Mouse (Mus musculus) small intestine, adult 2 months (tissue): Measurements from ENCODE around the gene Gramd1c. TPM values are rescaled to one million over a fixed set of nuclear protein-coding genes. Genes with fewer than 3 reads are reported as not detected.

Experiments
- H3K27ac ChIP-seq: fragments of 200-500 bp; 2 replicates; pipeline ENCODE4 v1.5.1; 2012; ENCODE audit warnings: low read depth, low read length, control low read depth, inconsistent platforms; ENCODE audit not compliant: insufficient read depth
- H3K27me3 ChIP-seq: fragments of 200-500 bp; 2 replicates; pipeline ENCODE4 v1.6.1; 2012; ENCODE audit warnings: mild to moderate bottlenecking, moderate library complexity, low read length, inconsistent platforms; ENCODE audit not compliant: control insufficient read depth, insufficient read depth
- H3K36me3 ChIP-seq: fragments of 200-500 bp; 2 replicates; pipeline ENCODE4 v1.6.1; 2012; ENCODE audit warnings: mild to moderate bottlenecking, low read length, control low read depth, inconsistent platforms; ENCODE audit not compliant: control insufficient read depth, insufficient read depth
- H3K4me1 ChIP-seq: fragments of 200-500 bp; 2 replicates; pipeline ENCODE4 v1.6.1; 2012; ENCODE audit warnings: low read length, inconsistent platforms, mixed read lengths; ENCODE audit not compliant: control insufficient read depth, insufficient read depth, insufficient read length
- H3K4me3 ChIP-seq: fragments of 200-500 bp; 2 replicates; pipeline ENCODE4 v1.5.1; 2012; ENCODE audit warnings: low read depth, mild to moderate bottlenecking, control low read depth, inconsistent platforms, low read length, moderate library complexity
- CTCF ChIP-seq: fragments of 200-500 bp; IDR thresholded peaks from 2 replicates; pipeline ENCODE4 v1.5.1; 2012; ENCODE audit warnings: low read depth, mild to moderate bottlenecking, control low read depth, inconsistent platforms, low read length, moderate library complexity, mixed read lengths; ENCODE audit not compliant: insufficient replicate concordance, insufficient read length; ENCODE audit errors: extremely low read depth
- POLR2A ChIP-seq: fragments of 200-500 bp; IDR thresholded peaks from 2 replicates; pipeline ENCODE4 v1.6.1; 2012; ENCODE audit warnings: low read depth, mild to moderate bottlenecking, control low read depth, inconsistent platforms, low read length, moderate library complexity
- WGBS: fragments of 180-500 bp; shearing (Covaris S2); methylation state at CpG from one replicate; pipeline ENCODE4 v1.1.7; 2018; 5-methylcytosine and 5-hydroxymethylcytosine counted together
- polyA plus RNA-seq: library from polyadenylated mRNA; depleted of rRNA; stranded (reverse); fragments of >200 nt; gene quantifications from 2 replicates; pipeline ENCODE4 v1.2.3, GENCODE M21; 2012

Gene Gramd1c
- polyA plus RNA-seq, 1 experiment, result 1.3 TPM

GRCm38 (mm10) chr16:44050139-44050538 lies 13.0 kb downstream of the Gramd1c start:
- H3K27me3 ChIP-seq, result no peaks in the 10 kb centered on the region
- TF ChIP-seq POLR2A (no peak), CTCF (no peak)
- no peaks in the 10 kb centered on the region for H3K4me1 ChIP-seq
- no peak overlapping the region for H3K27ac ChIP-seq
- WGBS, result 75% methylated on average over 5 of the region's 5 CpGs
- H3K36me3 ChIP-seq, result no peaks in the 10 kb centered on the region
- H3K4me3 ChIP-seq, result no peak overlapping the region

GRCm38 (mm10) chr16:44039112-44039511 lies 24.0 kb downstream of the Gramd1c start:
- TF ChIP-seq CTCF, result peak; percentile 44; the same call in 1 of the 2 replicates
- no peak for TF ChIP-seq POLR2A
- H3K36me3 ChIP-seq, result no peaks in the 10 kb centered on the region
- H3K4me3 ChIP-seq, result no peak overlapping the region
- H3K27ac ChIP-seq, result no peak overlapping the region
- H3K27me3 ChIP-seq, result no peaks in the 10 kb centered on the region
- peaks cover 2% of the 10 kb centered on the region; the same call in 1 of the 2 replicates for H3K4me1 ChIP-seq
- WGBS, result 82% methylated on average over 4 of the region's 4 CpGs

- Histone ChIP-seq H3K4me3 (no peak overlapping the region), H3K27me3 (no peaks in the 10 kb centered on the region), H3K4me1 (peaks cover 11% of the 10 kb centered on the region; the same call in 1 of the 2 replicates), H3K27ac (no peak overlapping the region), H3K36me3 (no peaks in the 10 kb centered on the region)
- TF ChIP-seq CTCF, result no peak
- TF ChIP-seq POLR2A, result no peak
- 86% methylated on average over 3 of the region's 3 CpGs for WGBS
Measured at GRCm38 (mm10) chr16:44035221-44035620, 27.9 kb downstream of the Gramd1c start.

- Histone ChIP-seq H3K27me3 (no peaks in the 10 kb centered on the region), H3K4me1 (peaks cover 11% of the 10 kb centered on the region; the same call in 1 of the 2 replicates), H3K4me3 (no peak overlapping the region), H3K36me3 (no peaks in the 10 kb centered on the region), H3K27ac (no peak overlapping the region)
- 26% methylated on average over 5 of the region's 5 CpGs for WGBS
- no peak for TF ChIP-seq POLR2A
- TF ChIP-seq CTCF, result no peak
Measured at GRCm38 (mm10) chr16:44033365-44033764, 29.8 kb downstream of the Gramd1c start.

- Histone ChIP-seq H3K27ac (no peak overlapping the region), H3K36me3 (no peaks in the 10 kb centered on the region), H3K27me3 (no peaks in the 10 kb centered on the region), H3K4me1 (peaks cover 18% of the 10 kb centered on the region; the same call in 1 of the 2 replicates), H3K4me3 (no peak overlapping the region)
- TF ChIP-seq POLR2A, result no peak
- TF ChIP-seq CTCF, result no peak
- WGBS, result 35% methylated on average over 2 of the region's 2 CpGs
Measured at GRCm38 (mm10) chr16:44029273-44029672, 33.9 kb downstream of the Gramd1c start.

- no peak for TF ChIP-seq CTCF
- TF ChIP-seq POLR2A, result no peak
- WGBS, result 23% methylated on average over 9 of the region's 9 CpGs
- peak overlapping the region; percentile 81 for H3K27ac ChIP-seq
- peaks cover 8% of the 10 kb centered on the region; the same call in 1 of the 2 replicates for H3K4me1 ChIP-seq
- H3K36me3 ChIP-seq, result no peaks in the 10 kb centered on the region
- no peak overlapping the region for H3K4me3 ChIP-seq
- no peaks in the 10 kb centered on the region for H3K27me3 ChIP-seq
Measured at GRCm38 (mm10) chr16:44026822-44027221, 36.3 kb downstream of the Gramd1c start.

GRCm38 (mm10) chr16:44026210-44026609 lies 36.9 kb downstream of the Gramd1c start:
- Histone ChIP-seq H3K27ac (peak overlapping the region; percentile 81), H3K36me3 (no peaks in the 10 kb centered on the region), H3K4me3 (peak overlapping the region; percentile 46), H3K27me3 (no peaks in the 10 kb centered on the region), H3K4me1 (peaks cover 8% of the 10 kb centered on the region; the same call in 1 of the 2 replicates)
- TF ChIP-seq POLR2A (no peak), CTCF (no peak)
- WGBS, result 14% methylated on average over 6 of the region's 6 CpGs

GRCm38 (mm10) chr16:44018986-44019548 lies 44.1 kb downstream of the Gramd1c start:
- Histone ChIP-seq H3K4me3 (no peak overlapping the region), H3K4me1 (peaks cover 2% of the 10 kb centered on the region; the same call in 1 of the 2 replicates), H3K27ac (peak overlapping the region; percentile 72), H3K36me3 (no peaks in the 10 kb centered on the region), H3K27me3 (no peaks in the 10 kb centered on the region)
- WGBS, result 58% methylated on average over 2 of the region's 2 CpGs
- TF ChIP-seq POLR2A (no peak), CTCF (no peak)
